Mouse (Mus musculus) lung, adult 2 months (tissue): ENCODE measurements around the gene Tpi1. TPM values are rescaled to one million over a fixed set of nuclear protein-coding genes. Genes with fewer than 3 reads are reported as not detected.
"Not testable (repeated sequence)": the region's sequence is repeated elsewhere in the genome, so short reads cannot be mapped to it uniquely, and the experiment has no call there.

Experiments
- DNase-seq: peaks from one replicate; pipeline ENCODE4 v3.0.0; 2022
- H3K4me1 ChIP-seq: fragments of 200-500 bp; 2 replicates; pipeline ENCODE4 v1.6.1; 2011; ENCODE audit warnings: low read length; ENCODE audit not compliant: control insufficient read depth, insufficient read depth
- H3K4me3 ChIP-seq: fragments of 200-500 bp; replicated peaks from 2 replicates; pipeline ENCODE3; 2011; ENCODE audit warnings: low read depth, mild to moderate bottlenecking, control low read depth, low read length; ENCODE audit errors: extremely low read depth
- CTCF ChIP-seq: fragments of 200-500 bp; IDR thresholded peaks from 2 replicates; pipeline ENCODE4 v1.5.1; 2011; ENCODE audit warnings: mild to moderate bottlenecking, low read length, control low read depth; ENCODE audit not compliant: insufficient read depth
- POLR2A ChIP-seq: fragments of 200-500 bp; IDR thresholded peaks from 2 replicates; pipeline ENCODE4 v1.6.1; 2011; ENCODE audit warnings: low read depth, mild to moderate bottlenecking, control low read depth, low read length, borderline replicate concordance; ENCODE audit errors: extremely low read depth
- WGBS: fragments of 180-500 bp; shearing (Covaris S2); methylation state at CpG from one replicate; pipeline ENCODE4 v1.1.7; 2018; 5-methylcytosine and 5-hydroxymethylcytosine counted together
- polyA plus RNA-seq: library from polyadenylated mRNA; depleted of rRNA; stranded (reverse); fragments of >200 nt; gene quantifications from 2 replicates; pipeline ENCODE4 v1.2.3, GENCODE M21; 2012

Gene Tpi1
- polyA plus RNA-seq, 1 experiment = 218 TPM

- 81% methylated on average over 3 of the region's 3 CpGs for WGBS
These were observed 11.0 kb downstream of the Tpi1 start for GRCm38 (mm10) chr6:124803061-124803460.

DNA sequence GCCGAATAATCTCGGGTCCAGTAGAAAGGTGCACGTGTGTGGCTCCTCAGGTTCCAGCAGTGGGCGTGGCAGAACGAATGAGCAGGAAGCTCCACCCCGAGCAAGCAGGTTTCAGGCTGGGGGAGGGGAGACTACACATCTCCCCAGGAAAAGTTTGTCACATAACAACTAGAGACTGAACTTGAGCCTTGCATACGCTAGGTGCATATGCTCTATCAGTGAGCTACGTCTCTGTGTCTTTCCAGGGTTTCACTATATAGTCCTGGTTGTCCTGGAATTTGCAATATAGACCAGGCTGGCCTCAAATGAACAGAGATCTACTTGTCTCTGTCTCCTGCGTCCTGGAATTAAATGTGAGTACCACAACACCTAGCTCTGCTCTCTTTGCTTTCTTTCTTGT lies 11.7 kb downstream of the Tpi1 start:
- WGBS = 19% methylated on average over 6 of the region's 9 CpGs
- H3K4me3 ChIP-seq, DNase-seq, H3K4me1 ChIP-seq: not testable (repeated sequence)

More at GRCm38 (mm10) chr6:124803061-124803460, 11.0 kb downstream of the Tpi1 start:
- DNase-seq = no peak
- Histone ChIP-seq H3K4me3 (no peak overlapping the region), H3K4me1 (peaks cover 7% of the 10 kb centered on the region; the same call in 1 of the 2 replicates)
- no peak for TF ChIP-seq CTCF
- no peak for TF ChIP-seq POLR2A

DNA sequence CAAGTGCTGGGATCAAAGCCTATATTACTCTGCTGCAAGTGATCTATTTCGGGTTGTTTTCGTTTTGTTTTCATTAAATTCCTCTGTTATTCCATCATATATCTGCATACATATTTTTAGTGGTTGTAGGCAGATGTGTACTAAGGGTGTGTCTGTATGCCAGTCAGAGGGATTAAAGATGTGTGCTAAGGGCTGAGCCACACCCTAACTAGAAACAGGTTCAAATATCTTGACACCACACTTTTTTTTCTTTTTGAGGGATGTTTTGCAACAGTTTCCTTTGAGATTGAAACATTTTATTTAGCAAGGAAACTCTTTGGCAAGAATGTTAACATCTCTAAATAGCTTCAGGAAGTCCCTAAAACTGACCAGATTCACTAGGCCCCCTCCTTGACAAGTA lies 17.9 kb downstream of the Tpi1 start:
- Histone ChIP-seq H3K4me3 (no peak overlapping the region), H3K4me1 (no peaks in the 10 kb centered on the region)
- no peak for DNase-seq
- TF ChIP-seq CTCF = no peak
- no peak for TF ChIP-seq POLR2A
- WGBS = 76% methylated on average over 2 of the region's 2 CpGs

GRCm38 (mm10) chr6:124795781-124796180 lies 18.3 kb downstream of the Tpi1 start:
- TF ChIP-seq POLR2A (no peak), CTCF (no peak)
- WGBS = 81% methylated on average over 4 of the region's 4 CpGs
- DNase-seq = no peak

GRCm38 (mm10) chr6:124791911-124792310 lies 22.2 kb downstream of the Tpi1 start:
- 78% methylated on average over 3 of the region's 3 CpGs for WGBS
- H3K4me1 ChIP-seq = no peaks in the 10 kb centered on the region
- TF ChIP-seq POLR2A = no peak
- no peak for TF ChIP-seq CTCF
- DNase-seq = no peak
- H3K4me3 ChIP-seq = no peak overlapping the region

More at GRCm38 (mm10) chr6:124795781-124796180, 18.3 kb downstream of the Tpi1 start:
- H3K4me1 ChIP-seq = no peaks in the 10 kb centered on the region
- H3K4me3 ChIP-seq = no peak overlapping the region

GRCm38 (mm10) chr6:124790121-124790520 lies 24.0 kb downstream of the Tpi1 start:
- TF ChIP-seq POLR2A = no peak
- TF ChIP-seq CTCF = no peak
- WGBS = 51% methylated on average over 4 of the region's 4 CpGs
- Histone ChIP-seq H3K4me3 (no peak overlapping the region), H3K4me1 (no peaks in the 10 kb centered on the region)
- no peak for DNase-seq

- Histone ChIP-seq H3K4me3 (no peak overlapping the region), H3K4me1 (no peaks in the 10 kb centered on the region)
- 74% methylated on average over 4 of the region's 4 CpGs for WGBS
- DNase-seq = no peak
- no peak for TF ChIP-seq POLR2A
- TF ChIP-seq CTCF = no peak
These were observed 24.6 kb downstream of the Tpi1 start for GRCm38 (mm10) chr6:124789519-124789918.

DNA sequence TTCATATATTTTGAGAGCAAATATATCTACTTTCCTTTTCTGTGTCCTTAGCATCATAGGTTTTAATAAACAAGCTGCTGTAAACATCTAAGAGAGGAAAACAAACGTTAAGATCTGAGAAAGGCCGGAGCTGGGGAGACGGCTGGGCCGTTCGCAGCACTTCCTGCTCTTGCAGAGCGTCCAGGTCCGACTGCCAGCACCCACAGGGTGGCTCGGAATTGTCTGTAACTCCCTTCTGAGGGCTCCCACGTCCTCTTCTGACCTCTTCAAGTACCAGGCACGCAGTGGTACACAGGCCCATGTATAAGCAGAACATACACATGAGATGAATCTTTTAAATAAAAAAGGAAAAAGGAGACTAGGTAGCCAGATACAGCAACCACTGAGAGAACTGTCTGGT lies 26.4 kb downstream of the Tpi1 start:
- Histone ChIP-seq H3K4me3 (no peak overlapping the region), H3K4me1 (no peaks in the 10 kb centered on the region)
- DNase-seq = no peak
- 53% methylated on average over 10 of the region's 10 CpGs for WGBS
- TF ChIP-seq CTCF (no peak), POLR2A (no peak)

DNA sequence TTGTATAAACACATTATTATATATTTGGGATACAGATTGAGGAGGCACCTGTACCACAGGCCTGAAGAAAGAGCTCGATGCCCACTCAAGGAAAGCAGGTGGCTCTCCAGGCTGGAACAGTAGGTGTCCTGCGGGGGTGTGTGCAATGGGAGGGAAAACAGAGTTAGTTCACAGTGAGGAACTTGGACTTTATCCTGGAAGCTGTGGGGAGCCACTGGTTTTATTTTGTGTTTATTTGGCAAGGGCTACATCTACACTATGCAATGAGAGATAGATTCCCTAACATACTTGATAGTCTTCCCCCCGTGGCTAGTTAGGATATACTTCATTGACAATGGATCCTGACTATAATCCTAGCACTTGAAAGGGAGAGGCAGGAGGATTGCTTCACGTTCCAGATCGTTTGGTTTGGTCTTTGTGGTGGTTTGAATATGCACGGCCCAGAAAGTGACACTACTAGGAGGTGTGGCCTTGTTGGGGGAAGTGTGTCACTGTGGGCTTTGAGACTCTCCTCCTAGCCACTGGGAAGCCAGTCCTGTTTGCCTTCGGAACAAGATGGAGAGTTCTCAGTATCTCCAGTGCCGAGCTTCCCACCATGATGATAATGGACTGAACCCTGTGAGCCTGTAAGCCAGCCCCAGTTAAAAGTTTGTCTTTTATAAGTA lies 27.2 kb downstream of the Tpi1 start:
- WGBS = 46% methylated on average over 8 of the region's 8 CpGs
- Histone ChIP-seq H3K4me1 (no peaks in the 10 kb centered on the region), H3K4me3 (no peak overlapping the region)
- DNase-seq = no peak
- TF ChIP-seq CTCF = no peak
- TF ChIP-seq POLR2A = no peak

GRCm38 (mm10) chr6:124782436-124782835 lies 31.7 kb downstream of the Tpi1 start:
- WGBS = 16% methylated on average over 6 of the region's 6 CpGs
- no peak for TF ChIP-seq POLR2A
- TF ChIP-seq CTCF = no peak
- Histone ChIP-seq H3K4me1 (peaks cover 3% of the 10 kb centered on the region; the same call in 1 of the 2 replicates), H3K4me3 (no peak overlapping the region)
- DNase-seq = peak; percentile 24

GRCm38 (mm10) chr6:124780917-124781316 lies 33.2 kb downstream of the Tpi1 start:
- TF ChIP-seq POLR2A (no peak), CTCF (no peak)
- peaks cover 3% of the 10 kb centered on the region; the same call in 1 of the 2 replicates for H3K4me1 ChIP-seq
- no peak overlapping the region for H3K4me3 ChIP-seq
- WGBS = 84% methylated on average over 7 of the region's 7 CpGs
- no peak for DNase-seq
